Mouse (Mus musculus) hindbrain, embryonic 15.5 days (tissue): ENCODE data around the gene Tfpt. TPM values are rescaled to one million over a fixed set of nuclear protein-coding genes. Genes with fewer than 3 reads are reported as not detected.

ENCODE experiments used
- ATAC-seq: fragments of 200-750 bp; cut with Nextera tagmentation; 2 replicates; pipeline ENCODE4 v1.8.0; 2017; ENCODE audit warnings: low read depth, moderate number of reproducible peaks, moderate TSS enrichment; ENCODE audit not compliant: low FRiP score
- H3K27ac ChIP-seq: fragments of 300-500 bp; sonication (generic); replicated peaks from 2 replicates; pipeline ENCODE4 v1.5.1; 2015; ENCODE audit warnings: mild to moderate bottlenecking, inconsistent platforms
- H3K27me3 ChIP-seq: fragments of 300-500 bp; sonication (generic); 2 replicates; pipeline ENCODE4 v1.6.1; 2015; ENCODE audit warnings: control low read depth, inconsistent platforms
- H3K36me3 ChIP-seq: fragments of 300-500 bp; sonication (generic); 2 replicates; pipeline ENCODE4 v1.6.1; 2015; ENCODE audit warnings: control low read depth, inconsistent platforms
- H3K4me1 ChIP-seq: fragments of 300-500 bp; sonication (generic); replicated peaks from 2 replicates; pipeline ENCODE4 v1.6.1; 2015; ENCODE audit warnings: control low read depth, inconsistent platforms
- H3K4me2 ChIP-seq: fragments of 300-500 bp; sonication (generic); 2 replicates; pipeline ENCODE4 v1.6.1; 2015; ENCODE audit warnings: moderate library complexity, mild to moderate bottlenecking, inconsistent platforms
- H3K4me3 ChIP-seq: fragments of 300-500 bp; sonication (generic); 2 replicates; pipeline ENCODE4 v1.5.1; 2015; ENCODE audit warnings: mild to moderate bottlenecking, inconsistent platforms
- H3K9ac ChIP-seq: fragments of 300-500 bp; sonication (generic); 2 replicates; pipeline ENCODE4 v1.6.1; 2015; ENCODE audit warnings: inconsistent platforms
- H3K9me3 ChIP-seq: fragments of 300-500 bp; sonication (generic); 2 replicates; pipeline ENCODE4 v1.6.1; 2016; ENCODE audit warnings: control low read depth, inconsistent platforms
- WGBS: fragments of 180-500 bp; shearing (Covaris S2); methylation state at CpG from one replicate; pipeline ENCODE4 v1.1.7; 2015; 5-methylcytosine and 5-hydroxymethylcytosine counted together
- polyA plus RNA-seq: library from polyadenylated mRNA; unstranded; fragments of >200 nt; fragmentation: Nextera tagmentation; extraction: Ambion mirVana; gene quantifications from 2 replicates; pipeline ENCODE4 v1.2.1, GENCODE M21; 2015

Gene Tfpt
- polyA plus RNA-seq, 1 experiment from 2014 or later = 40.1 TPM

GRCm38 (mm10) chr7:3646641-3647040 lies 16.9 kb upstream of the Tfpt start:
- Histone ChIP-seq H3K36me3 (peaks cover 15% of the 10 kb centered on the region), H3K27me3 (no peaks in the 10 kb centered on the region; the same call in 1 of the 2 replicates), H3K4me3 (peak overlapping the region; percentile 89), H3K4me1 (peaks cover 46% of the 10 kb centered on the region), H3K4me2 (peak overlapping the region; percentile 73), H3K9me3 (no peaks in the 10 kb centered on the region), H3K9ac (peak overlapping the region; percentile 97), H3K27ac (no peak overlapping the region)
- no peak for ATAC-seq
- WGBS = 73% methylated on average over 4 of the region's 4 CpGs

DNA sequence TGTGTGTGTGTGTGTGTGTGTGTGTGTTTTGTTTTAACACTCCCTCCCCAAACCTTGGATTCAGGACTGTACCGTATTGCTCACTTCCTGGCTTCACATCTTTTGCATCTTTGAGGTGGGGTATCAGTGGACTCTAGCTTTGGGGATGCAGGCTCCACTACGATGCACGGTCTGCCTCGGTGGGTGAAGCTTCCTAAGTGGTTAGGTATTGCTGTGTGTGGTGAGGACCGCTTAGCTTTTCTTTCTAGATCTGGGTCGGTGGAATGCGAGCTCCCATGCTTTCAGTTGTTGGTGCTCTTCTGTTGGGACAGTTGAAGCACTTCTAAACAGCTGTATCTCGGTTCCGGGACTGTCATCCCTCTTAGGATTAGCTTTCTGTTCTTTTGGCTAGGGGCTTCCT lies 16.5 kb upstream of the Tfpt start:
- no peak for ATAC-seq
- Histone ChIP-seq H3K27me3 (no peaks in the 10 kb centered on the region; the same call in 1 of the 2 replicates), H3K9me3 (no peaks in the 10 kb centered on the region), H3K4me1 (peaks cover 46% of the 10 kb centered on the region), H3K36me3 (peaks cover 15% of the 10 kb centered on the region), H3K9ac (peak overlapping the region; percentile 97), H3K27ac (peak overlapping the region; percentile 96), H3K4me2 (peak overlapping the region; percentile 73), H3K4me3 (peak overlapping the region; percentile 89)
- WGBS = 23% methylated on average over 9 of the region's 9 CpGs

DNA sequence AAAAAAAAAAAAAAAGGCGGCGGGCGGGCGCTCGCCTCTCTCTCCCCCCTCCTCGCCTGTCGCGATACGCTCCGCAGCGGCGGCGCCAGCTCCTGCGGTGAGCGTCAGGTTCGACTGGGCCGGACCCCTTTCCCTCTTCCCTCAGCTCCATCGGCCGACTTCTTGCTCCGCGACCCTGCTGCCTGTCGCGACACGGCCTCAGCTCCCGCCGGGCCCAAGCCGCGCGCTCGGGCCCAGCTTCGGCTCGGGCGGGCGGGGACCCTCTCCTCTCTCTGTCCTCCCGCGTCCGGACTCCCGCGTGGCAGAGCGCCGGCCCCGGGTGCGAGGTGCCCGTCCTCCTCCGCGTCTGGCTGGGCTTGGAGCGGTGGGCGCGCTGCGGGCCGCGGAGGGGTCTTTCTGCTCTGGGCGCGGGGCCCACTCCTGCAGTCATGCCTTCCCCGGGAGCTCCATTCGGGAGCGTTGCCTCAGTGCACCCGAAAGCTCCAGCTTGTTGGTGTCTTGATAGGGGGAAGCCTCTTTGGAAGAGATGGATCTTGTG lies 15.8 kb upstream of the Tfpt start:
- Histone ChIP-seq H3K9ac (peak overlapping the region; percentile 97), H3K4me3 (peak overlapping the region; percentile 89), H3K4me2 (peak overlapping the region; percentile 73), H3K36me3 (peaks cover 15% of the 10 kb centered on the region; the same call in 1 of the 2 replicates), H3K4me1 (peaks cover 46% of the 10 kb centered on the region), H3K27ac (peak overlapping the region; percentile 96), H3K27me3 (no peaks in the 10 kb centered on the region; the same call in 1 of the 2 replicates), H3K9me3 (no peaks in the 10 kb centered on the region)
- no peak for ATAC-seq
- WGBS = under 1% methylated on average over 56 of the region's 58 CpGs

DNA sequence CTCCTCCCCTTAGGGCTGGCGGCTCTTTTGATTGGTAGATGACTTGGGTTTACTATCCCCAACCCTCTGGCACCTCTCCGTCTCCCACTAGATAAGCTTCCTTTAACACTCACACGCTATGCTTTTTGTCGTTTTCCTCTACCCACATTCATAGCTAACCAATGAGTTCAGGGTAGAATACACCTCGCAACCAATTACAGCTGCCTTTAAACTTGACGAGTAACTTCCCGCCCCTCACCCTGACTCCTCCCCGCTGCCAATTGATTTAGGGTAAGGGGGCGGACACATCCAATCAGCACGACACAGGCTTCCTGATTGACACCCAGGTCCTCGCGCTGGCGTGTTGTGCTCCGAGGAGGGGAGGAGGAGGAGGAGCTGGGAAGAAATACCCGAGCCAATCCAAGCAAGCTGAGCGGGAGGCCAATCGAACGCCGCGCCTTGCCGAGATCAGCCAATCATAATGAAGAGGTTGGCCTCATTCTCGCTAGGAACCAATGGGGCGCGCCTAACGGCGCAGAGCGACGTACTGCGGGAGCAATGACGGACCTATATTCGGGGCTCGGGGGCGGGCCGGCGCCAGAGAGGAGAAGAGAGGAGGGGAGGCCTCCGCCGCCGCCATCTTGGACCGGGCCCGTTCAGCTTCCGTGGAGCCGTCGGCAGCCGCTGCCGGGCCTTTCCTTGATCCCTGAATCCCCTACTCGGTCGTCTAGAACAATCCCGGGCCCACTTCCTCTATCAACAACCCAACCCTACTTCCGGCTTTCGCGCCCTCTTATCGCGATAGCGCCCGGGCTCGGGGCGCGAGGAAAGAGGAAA lies 15.2 kb upstream of the Tfpt start, which contains the start of gene Cnot3:
Gene Cnot3, plus strand, starts transcription at position 597 of the 816 bp plus-strand sequence.
- H3K9ac ChIP-seq = peak within 1 kb of the TSS; percentile 97
- WGBS = under 1% methylated on average over 57 of the region's 58 CpGs
- peaks cover 14% of the 10 kb centered on the region; the same call in 1 of the 2 replicates for H3K36me3 ChIP-seq
- peak within 1 kb of the TSS; percentile 73 for H3K4me2 ChIP-seq
- peak within 1 kb of the TSS; percentile 89 for H3K4me3 ChIP-seq
- H3K27me3 ChIP-seq = no peaks in the 10 kb centered on the region; the same call in 1 of the 2 replicates
- peaks cover 46% of the 10 kb centered on the region for H3K4me1 ChIP-seq
- peak within 1 kb of the TSS; percentile 96 for H3K27ac ChIP-seq
- peak; percentile 98 for ATAC-seq
- no peaks in the 10 kb centered on the region for H3K9me3 ChIP-seq

DNA sequence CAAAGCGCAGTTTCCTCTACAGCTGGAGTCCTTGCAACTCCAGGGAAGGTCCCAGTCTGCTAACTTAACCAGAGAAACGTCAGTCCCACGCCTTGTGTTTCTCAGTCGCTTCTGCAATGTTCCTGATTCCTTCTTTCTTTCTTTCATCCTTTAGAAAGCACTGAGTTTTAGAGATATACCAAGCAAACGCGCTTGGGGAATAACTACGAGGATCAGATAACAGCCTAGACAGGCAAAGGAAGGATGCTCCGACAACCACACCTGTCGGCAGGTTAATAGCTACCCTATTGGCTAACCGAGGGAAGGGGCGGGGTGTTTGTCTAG lies 14.6 kb upstream of the Tfpt start:
- peak; percentile 0; the same call in 1 of the 2 replicates for ATAC-seq
- Histone ChIP-seq H3K27me3 (no peaks in the 10 kb centered on the region; the same call in 1 of the 2 replicates), H3K4me3 (peak overlapping the region; percentile 89), H3K36me3 (peaks cover 14% of the 10 kb centered on the region), H3K4me1 (peaks cover 42% of the 10 kb centered on the region), H3K9me3 (no peaks in the 10 kb centered on the region), H3K27ac (peak overlapping the region; percentile 51), H3K9ac (peak overlapping the region; percentile 16; the same call in 1 of the 2 replicates), H3K4me2 (peak overlapping the region; percentile 73)
- WGBS = under 1% methylated on average over 11 of the region's 11 CpGs

DNA sequence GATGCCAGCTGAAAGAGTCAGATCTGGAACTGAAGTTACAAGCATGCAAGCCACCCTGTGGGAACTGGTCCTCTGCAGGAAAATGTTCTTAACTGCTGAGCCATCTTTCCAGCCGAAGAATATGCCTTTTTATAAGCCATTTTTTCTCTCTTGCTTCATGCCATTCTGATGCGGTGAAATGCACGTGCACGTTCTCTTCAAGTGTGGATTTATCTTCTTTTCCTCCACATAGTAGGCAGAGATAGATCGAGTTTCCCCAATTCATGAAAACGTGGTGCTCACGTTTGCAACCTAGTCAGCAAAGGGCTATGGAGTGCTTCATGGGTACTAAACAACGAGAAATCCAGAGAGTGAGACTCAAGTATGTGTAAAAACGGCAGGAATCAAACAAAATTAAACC lies 14.1 kb upstream of the Tfpt start:
- Histone ChIP-seq H3K4me1 (peaks cover 38% of the 10 kb centered on the region), H3K9ac (peak overlapping the region; percentile 16; the same call in 1 of the 2 replicates), H3K27me3 (no peaks in the 10 kb centered on the region; the same call in 1 of the 2 replicates), H3K36me3 (peaks cover 19% of the 10 kb centered on the region), H3K9me3 (no peaks in the 10 kb centered on the region), H3K27ac (peak overlapping the region; percentile 51; the same call in 1 of the 2 replicates), H3K4me2 (peak overlapping the region; percentile 73), H3K4me3 (peak overlapping the region; percentile 89)
- 20% methylated on average over 9 of the region's 9 CpGs for WGBS
- ATAC-seq = no peak

DNA sequence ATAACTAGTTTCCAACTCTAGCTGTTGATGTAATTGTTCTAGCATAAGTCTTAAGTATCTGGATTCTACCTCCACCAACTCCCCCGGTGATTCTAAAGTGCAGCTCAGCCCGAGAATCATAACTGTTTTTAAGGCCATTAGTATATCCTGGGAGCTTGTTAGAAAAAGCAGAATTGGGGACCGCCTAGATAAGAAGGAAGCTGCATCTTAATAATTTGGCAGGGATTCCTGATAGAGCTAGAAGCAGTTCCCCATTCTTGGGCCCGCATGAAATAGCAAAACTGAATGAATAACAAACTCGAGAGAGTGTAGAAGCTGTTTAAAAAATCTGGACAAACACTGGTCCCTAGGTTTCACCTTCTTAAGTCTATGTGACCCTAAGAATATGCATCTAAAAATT lies 13.7 kb upstream of the Tfpt start:
- Histone ChIP-seq H3K9me3 (no peaks in the 10 kb centered on the region), H3K9ac (no peak overlapping the region), H3K27me3 (no peaks in the 10 kb centered on the region; the same call in 1 of the 2 replicates), H3K4me3 (no peak overlapping the region), H3K4me1 (peaks cover 34% of the 10 kb centered on the region), H3K4me2 (peak overlapping the region; percentile 73), H3K36me3 (peaks cover 20% of the 10 kb centered on the region), H3K27ac (no peak overlapping the region)
- 80% methylated on average over 5 of the region's 5 CpGs for WGBS
- ATAC-seq = no peak

DNA sequence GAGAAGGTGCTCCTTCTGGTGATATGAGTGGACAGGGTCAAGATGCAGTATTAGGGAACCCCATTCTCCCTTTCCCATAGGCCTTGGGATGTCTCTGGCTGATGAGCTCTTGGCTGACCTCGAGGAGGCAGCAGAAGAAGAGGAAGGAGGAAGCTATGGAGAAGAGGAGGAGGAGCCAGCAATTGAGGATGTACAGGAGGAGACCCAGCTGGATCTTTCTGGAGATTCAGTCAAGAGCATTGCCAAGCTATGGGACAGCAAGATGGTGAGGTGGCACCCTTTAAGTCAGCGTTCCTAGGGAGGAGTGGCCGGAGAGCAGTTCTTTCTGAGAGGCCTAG lies 718 bp upstream of the Tfpt start:
- peak overlapping the region; percentile 95 for H3K4me2 ChIP-seq
- WGBS = 65% methylated on average over 3 of the region's 3 CpGs
- ATAC-seq = peak; percentile 33
- H3K27me3 ChIP-seq = no peaks in the 10 kb centered on the region
- H3K36me3 ChIP-seq = peaks cover 11% of the 10 kb centered on the region
- peak overlapping the region; percentile 75 for H3K9ac ChIP-seq
- peak overlapping the region; percentile 62 for H3K4me3 ChIP-seq
- H3K27ac ChIP-seq = no peak overlapping the region
- peaks cover 31% of the 10 kb centered on the region for H3K4me1 ChIP-seq
- H3K9me3 ChIP-seq = no peaks in the 10 kb centered on the region

DNA sequence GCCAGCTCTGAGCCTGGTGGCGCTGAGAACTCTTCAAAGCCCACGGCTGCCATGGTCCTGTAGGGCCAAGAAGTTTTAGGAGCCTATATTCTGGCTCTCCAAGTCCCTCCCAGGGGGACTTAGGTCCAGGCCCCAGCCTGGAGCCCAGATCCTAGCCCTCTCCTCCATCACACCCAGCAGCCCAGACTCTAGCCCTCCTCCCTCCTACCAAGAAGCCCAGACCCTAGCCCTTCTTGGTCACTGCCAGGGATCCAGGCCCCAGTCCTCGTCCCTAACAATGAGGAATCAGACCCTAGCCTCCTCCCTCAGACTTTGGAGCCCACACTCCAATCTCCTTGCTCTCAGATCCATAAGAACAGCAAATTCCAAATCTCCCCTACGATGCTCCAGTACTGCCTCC lies 699 bp downstream of the Tfpt start:
- 41% methylated on average over 4 of the region's 4 CpGs for WGBS
- Histone ChIP-seq H3K4me1 (peaks cover 31% of the 10 kb centered on the region), H3K4me2 (peak overlapping the region; percentile 95), H3K9ac (peak overlapping the region; percentile 75), H3K36me3 (peaks cover 11% of the 10 kb centered on the region), H3K9me3 (no peaks in the 10 kb centered on the region), H3K27ac (peak overlapping the region; percentile 88), H3K4me3 (peak overlapping the region; percentile 62), H3K27me3 (no peaks in the 10 kb centered on the region)
- peak; percentile 40 for ATAC-seq

GRCm38 (mm10) chr7:3617242-3617995 lies 12.3 kb downstream of the Tfpt start, which contains the start of gene Ndufa3:
Gene Ndufa3, plus strand, starts transcription at chr7:3617373.
- ATAC-seq = peak; percentile 96
- Histone ChIP-seq H3K9ac (peak within 1 kb of the TSS; percentile 64), H3K4me2 (peak within 1 kb of the TSS; percentile 71), H3K4me1 (peaks cover 21% of the 10 kb centered on the region), H3K36me3 (peaks cover 13% of the 10 kb centered on the region; the same call in 1 of the 2 replicates), H3K9me3 (no peaks in the 10 kb centered on the region), H3K27ac (peak within 1 kb of the TSS; percentile 77), H3K4me3 (peak within 1 kb of the TSS; percentile 66), H3K27me3 (no peaks in the 10 kb centered on the region; the same call in 1 of the 2 replicates)
- under 1% methylated on average over 32 of the region's 32 CpGs for WGBS

DNA sequence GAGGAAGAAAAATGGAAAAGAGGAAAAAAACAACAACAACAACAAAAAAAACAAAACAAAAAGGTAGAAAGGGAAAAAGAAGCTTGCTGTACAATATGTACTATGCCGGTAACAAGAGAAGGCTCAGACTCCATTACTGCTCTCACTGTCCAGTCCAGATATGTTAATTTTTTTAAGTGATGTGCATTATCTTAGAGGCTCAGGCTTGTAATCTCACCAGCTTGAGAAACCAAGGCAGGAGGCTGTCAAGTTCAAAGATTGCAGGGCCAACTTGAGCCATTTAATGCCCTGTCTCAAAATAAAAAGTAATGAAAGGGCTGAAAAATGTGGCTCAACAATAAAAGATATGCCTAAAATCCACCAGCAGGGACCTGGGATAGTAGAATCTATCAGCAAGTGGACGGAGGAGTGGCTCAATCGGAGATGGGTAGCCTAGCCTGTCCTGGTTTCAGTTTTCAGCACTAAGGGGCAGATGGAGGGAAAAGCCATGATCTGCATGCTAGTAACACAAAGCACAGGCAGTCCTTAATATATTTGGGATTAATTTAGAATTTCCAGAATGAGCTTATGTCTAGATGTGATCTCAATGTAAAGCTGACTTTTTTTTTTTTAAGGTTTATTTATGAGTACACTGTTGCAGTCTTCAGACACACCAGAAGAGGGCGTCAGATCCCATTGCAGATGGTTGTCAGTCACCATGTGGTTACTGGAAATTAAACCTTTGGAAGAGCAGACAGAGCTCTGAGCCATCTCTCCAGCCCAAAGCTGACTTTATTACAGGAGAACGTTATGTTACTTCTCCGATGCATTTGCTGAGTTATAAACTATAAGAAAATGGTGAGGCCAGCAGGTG lies 13.1 kb downstream of the Tfpt start:
- Histone ChIP-seq H3K27me3 (no peaks in the 10 kb centered on the region; the same call in 1 of the 2 replicates), H3K4me3 (peak overlapping the region; percentile 66), H3K4me2 (peak overlapping the region; percentile 71), H3K4me1 (peaks cover 21% of the 10 kb centered on the region), H3K9ac (no peak overlapping the region), H3K36me3 (peaks cover 11% of the 10 kb centered on the region; the same call in 1 of the 2 replicates), H3K27ac (peak overlapping the region; percentile 16), H3K9me3 (no peaks in the 10 kb centered on the region)
- peak; percentile 17 for ATAC-seq
- WGBS = 45% methylated on average over 6 of the region's 6 CpGs
